Mouse (Mus musculus) left cerebral cortex, adult 8-10 months (tissue): ENCODE data around the gene Kdf1. TPM values are rescaled to one million over a fixed set of nuclear protein-coding genes. Genes with fewer than 3 reads are reported as not detected.

Experiments used
- DNase-seq, 2 experiments: peaks; one replicate each; pipeline ENCODE4 v3.0.0; 2022; ENCODE audit warnings: low spot score in 2 of 2
- total RNA-seq, 4 experiments: library from RNA; stranded (reverse); gene quantifications; 2 replicates each; pipeline ENCODE4 v1.2.4; 2022

The Kdf1 gene
- total RNA-seq: under 1 TPM in 2 of 4 experiments, not detected in 2; 0.35 to 0.62 TPM

DNA sequence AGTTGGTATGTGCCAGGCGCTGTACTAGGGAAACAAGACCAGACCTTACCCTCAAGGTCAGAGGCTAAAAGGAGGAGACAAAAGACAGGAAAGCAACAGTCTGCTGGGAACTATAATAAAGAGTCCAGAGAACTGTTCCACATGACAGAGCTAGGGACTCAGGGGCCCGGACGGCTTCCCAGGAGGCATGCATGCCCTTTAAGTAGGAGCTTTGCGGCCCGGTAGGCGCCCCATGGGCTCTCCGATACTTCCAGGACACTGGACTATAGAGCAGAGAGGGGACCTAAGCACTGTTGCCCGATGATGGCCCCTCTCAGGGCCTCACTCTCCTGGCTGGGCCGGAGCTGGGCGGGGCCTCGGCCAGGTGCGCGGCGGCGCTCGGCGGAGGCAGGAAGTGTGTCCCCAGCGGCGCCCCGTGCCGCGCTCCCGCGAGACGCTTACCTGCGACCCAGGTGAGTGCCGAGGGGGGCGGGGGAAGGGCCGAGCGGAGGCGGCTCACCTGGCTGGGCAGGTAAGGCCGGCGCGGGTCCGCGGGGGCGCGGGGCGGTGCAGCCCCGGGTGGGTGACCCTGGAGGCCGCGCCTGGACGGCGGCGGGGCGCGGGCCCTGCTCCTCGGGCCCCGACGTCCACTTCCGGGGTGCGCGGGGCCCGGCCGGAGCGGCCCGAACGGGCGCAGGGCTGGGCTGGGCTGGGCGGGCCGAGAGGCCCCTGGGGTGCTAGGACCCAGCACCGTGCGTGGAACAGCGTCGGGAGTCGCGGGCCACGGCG lies at the start of gene Kdf1:
Gene Kdf1, plus strand, starts transcription at position 363 of the 768 bp plus-strand sequence.
- DNase-seq: no peak

DNA sequence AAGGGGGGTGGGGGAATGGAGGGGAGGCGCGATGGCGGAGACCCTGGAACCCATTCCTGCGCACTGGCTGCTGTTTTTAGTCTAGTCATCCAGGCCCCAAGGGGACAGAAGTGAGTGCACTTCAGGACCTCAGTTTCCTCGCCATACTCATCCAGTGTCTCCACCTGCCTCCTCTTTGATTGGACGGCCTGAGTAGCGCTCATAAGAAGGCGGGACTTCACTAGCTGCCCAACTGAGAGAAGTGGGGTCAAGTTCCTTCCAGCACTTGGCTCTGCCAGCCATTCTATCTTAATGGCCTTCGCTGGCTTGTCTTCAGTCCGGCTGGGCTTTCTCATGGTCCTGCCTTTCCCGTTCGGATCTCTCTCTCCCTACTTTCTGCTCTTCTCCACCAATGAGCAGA lies 49.6 kb upstream of the Kdf1 start:
- DNase-seq: no peak

DNA sequence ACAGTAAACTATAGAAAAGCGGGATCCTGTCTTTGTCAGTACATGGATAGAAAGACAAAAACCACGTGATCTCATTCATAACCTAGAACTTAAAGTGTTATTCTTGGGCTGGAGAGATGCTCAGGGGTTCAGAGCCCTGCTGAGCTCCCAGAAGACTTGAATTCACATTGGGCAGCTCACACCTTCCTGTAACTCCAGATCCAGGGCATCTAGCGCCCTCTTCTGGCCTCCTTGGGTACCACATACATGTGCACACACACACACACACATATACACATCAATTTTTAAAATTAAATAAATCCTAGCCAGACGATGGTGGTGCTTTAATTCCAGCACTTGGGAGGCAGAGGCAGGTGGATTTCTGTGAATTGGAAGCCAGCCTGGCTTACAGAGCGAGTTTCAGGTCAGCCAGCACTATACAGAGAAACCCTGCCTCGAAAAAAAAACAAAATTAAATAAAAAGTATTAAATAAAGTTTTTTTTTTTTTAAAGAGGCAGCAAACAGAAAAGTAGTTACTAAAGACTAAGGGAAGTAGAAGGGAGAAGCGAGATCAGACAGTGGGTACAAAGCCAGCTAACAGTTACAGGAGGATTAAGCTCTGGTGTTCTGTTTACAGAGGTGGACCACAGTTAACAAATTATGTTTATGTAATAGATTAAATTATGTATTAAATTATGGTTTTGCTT lies 47.5 kb upstream of the Kdf1 start:
- no peak for DNase-seq

DNA sequence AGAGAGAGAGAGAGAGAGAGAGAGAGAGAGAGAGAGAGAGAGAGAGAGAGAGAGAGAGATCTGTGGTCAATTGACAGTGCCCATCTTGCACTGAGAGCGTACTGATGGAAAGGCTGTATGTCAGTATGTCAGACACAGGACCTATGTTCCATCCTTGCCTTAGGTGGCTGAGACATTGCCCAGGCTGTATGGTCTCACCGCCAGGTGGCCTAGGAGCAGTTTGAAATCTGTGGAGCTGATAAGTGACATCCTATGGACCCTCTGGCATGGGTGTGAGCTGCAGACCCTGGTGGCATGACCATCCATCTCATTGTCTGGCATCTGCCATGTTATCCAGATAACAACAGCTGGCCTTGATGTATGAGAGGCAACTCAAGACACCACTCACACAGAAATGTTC lies 44.9 kb upstream of the Kdf1 start:
- DNase-seq: no peak

DNA sequence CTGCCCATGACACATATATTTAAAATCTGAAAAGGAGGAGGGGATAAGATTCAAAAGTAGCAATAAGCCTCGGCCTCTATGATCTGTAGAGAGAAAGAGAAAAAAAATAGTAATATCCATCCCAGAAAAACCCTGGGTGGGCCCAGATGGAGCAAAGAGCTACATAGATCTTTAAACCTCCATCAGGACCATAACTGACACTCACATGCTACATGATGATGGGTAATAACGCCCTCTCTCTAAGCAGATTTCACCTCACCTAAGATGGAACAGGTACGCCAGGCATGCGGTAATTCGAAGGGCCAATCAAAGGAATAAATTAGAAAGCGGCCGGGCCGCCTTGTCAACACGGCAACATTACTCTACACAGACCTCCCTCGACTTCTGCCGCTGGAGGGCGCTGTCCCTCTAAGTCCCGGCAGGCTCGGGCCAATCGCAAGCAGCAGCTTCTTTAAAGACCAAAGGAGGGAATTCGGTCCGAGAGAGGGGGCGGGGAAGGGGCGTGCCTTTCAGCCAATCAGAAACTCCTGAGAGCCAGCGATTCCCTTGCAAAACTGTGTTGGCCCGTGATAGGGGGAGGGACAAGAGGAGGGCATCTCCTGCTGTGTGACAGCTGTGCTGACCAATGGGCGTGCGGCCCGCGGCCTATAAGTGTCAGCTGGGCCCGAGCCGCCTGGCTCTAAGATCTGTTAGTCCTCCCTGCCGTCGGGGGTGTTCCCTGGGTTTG lies 39.1 kb upstream of the Kdf1 start, which contains the start of gene Tent5b:
Gene Tent5b, plus strand, starts transcription at position 675 of the 727 bp plus-strand sequence.
- DNase-seq: peak; percentile 95 to 97

DNA sequence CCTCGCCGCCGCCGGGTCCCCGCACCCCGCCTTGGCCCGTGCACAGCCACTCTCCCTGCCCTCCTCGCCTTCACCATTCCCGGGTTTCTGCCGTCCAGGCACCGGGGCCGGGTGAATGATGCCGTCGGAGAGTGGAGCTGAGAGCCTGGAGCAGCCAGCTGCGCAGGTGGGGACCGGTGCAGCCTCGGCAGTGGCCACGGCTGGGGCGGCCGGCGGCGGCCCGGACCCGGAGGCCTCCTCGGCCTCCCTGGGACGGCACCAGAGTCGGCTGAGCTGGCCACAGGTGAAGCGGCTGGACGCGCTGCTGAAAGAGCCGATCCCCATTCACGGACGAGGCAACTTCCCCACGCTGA lies 38.6 kb upstream of the Kdf1 start:
- no peak for DNase-seq

DNA sequence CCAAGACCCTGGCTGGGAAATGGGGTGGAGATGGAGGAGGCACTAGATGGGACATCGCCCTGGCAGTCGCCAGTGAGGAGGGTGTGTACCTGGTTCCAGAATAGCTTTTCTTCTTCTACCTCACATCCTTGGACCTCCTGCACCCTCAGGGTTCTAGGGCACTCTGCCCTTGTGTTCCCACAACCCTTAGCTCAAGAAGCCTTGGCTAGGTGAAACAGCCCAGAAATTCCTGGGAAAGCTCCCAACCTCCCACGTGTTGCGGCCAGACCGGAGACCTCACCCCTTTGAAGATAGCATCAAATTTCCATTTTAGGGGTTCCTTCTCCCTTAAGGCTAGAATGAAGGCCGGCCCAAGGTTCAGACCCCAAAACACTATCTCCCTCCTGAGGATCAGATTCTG lies 38.0 kb upstream of the Kdf1 start:
- no peak for DNase-seq

DNA sequence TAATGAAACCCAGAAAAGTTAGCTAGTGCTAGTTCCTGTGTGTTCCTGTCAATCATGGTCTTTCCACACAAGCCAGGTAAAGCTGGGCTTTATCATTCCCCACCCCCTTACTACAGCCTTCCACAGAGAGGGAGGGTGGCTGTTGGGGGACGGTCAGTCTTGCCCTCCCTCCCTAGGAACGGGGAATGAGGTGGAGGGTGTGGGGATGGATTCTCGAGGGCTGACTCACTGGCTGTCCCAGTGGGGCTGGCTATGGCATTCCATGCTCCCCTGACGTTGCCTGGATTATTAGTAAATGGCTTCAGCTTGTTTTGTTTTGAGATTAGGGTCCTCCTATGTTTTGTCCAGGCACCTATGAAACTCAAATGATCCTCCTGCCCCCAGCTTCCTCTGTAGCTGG lies 37.3 kb upstream of the Kdf1 start:
- DNase-seq: no peak

DNA sequence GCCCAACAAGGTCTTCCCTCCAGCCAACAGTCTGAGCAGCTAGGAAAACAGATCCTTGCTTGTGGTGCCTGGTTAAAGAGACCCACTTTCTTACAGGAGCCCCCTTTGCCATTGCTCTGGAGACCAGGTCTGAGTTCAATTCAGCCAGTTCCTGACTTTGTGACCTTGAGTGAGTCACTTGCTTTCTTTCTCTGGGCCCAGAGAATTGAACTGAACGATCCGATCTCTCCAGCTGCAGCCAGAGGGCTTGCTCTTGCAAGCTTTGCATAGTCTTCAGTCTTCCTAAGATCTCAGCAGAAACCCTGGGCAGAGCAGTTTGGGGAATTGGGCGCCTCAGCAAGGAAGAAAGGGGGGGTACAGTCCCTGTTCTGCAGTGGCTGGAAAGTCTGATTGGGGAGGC lies 36.3 kb upstream of the Kdf1 start:
- no peak for DNase-seq

DNA sequence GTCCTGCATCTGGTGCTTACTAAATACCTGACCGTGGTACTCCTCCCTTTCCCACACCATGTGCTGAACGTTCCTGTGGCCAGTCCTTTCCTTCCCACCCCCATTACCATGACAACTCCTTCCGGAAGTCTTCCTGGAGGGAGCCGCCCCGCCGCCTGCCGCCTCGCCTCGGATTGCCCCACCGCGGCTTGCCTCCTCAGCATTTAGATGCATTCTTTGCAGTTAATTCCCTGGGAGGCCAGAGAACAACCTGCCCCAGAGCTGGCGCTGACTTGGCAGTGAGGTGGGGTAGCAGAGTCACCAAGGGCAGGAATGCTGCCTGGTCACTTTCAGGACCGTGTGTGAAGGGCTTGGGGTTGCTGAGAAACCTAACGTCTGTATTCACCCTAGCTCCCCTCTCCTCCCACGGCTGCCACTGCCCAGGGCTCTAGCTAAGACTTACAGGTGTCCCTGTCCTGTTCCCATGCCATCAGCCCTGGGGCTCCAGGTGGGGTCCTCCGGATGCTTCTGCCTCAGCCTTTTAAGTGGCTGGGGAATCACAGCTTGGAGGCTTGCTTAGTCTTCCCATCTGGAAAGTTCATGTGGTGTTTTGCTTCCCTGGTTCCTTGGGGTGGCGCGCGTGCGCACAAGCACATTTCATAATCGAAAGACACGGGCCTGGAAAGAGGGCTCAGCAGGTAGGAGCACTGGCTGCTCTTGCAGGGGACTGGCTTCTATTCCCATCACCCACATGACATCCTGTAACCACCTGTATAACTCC lies 34.3 kb upstream of the Kdf1 start:
- DNase-seq: no peak

DNA sequence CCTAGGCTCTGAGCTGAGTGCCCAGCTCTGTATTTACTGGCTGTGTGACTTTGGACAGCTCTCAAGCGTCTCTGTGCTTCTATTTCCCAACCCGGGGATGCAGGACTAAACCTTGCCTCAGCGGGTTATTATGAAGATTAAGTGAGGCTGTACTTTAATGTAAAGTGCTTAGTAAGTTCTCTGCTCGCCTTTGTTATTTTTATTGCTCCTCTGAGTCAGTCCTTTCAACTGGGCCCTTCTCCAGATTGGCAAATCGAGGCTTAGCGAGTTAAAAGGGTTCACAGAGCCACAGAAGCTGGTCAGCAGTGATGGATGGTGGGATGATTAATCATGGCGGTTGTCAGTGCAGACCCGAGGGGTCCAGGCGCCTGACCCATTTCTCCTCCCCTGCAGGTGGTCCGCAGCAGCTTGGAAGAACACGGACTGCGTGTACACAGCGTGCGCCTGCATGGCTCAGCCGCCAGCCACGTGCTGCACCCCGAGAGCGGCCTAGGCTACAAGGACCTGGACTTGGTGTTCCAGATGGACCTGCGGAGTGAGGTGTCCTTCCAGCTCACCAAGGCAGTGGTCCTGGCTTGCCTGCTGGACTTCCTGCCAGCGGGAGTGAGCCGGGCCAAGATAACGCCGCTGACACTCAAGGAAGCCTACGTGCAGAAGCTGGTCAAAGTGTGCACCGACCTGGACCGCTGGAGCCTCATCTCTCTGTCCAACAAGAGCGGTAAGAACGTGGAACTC lies 32.9 kb upstream of the Kdf1 start:
- no peak for DNase-seq

DNA sequence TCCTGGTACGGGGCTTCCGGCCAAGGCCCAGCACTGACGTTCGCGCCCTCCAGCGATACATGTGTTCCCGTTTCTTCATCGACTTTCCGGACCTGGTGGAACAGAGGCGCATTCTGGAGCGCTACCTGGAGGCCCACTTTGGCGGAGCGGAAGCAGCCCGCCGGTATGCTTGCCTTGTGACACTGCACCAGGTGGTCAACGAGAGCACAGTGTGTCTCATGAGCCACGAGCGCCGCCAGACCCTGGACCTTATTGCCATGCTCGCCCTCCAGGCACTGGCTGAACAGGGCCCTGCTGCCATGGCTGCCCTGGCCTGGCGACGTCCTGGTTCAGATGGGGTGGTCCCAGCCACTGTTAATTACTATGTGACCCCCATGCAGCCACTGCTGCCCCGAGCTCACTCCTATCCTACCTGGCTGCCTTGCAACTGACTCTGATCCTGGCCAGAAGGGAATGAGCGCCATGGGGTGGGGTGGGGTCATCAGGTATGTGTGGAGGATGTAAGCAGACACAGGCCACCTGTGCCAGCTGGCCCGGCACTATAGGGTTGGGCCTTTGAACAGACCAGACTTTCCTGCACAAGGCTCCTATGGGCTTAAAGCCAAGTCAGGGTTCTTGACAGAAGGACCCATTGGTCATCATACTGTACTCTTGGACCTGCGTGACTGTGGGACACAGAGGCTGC lies 31.9 kb upstream of the Kdf1 start:
- DNase-seq: no peak

DNA sequence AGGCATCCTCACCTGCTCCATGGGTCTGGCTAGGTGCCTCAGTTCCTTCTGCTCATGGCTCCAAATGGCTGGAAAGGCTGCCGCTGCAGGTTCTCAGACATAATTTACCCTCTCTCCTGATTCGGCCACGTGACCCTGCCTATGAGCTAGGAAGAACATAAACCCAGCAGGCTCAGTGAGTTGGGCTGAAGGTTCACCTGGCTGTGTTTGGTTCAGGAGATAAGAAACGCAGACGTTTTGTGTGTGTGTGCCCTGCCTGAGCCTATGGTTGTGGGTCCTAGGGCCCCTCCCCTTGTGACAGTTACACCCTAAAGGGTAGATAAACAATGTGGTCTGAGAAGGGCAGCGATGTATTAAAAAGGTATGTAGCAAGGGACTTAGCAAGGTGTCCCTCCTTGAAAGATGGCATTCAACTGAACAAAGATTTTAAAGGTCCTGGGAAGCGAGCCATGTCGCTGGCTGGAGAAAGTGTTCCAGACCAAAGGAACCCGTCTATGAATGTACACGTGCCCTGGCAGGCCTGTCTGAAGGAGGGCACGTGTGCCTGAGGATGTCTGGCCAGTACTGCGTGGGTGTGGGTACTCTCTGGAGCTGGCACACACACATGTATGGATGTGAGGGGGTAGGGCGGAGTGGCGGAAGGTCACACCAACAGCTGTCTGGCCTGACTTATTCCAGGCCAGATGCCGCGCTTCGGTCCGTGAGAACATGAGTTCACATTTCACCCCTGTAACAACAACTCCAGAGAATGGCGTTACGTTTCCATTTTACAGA lies 30.0 kb upstream of the Kdf1 start:
- no peak for DNase-seq

DNA sequence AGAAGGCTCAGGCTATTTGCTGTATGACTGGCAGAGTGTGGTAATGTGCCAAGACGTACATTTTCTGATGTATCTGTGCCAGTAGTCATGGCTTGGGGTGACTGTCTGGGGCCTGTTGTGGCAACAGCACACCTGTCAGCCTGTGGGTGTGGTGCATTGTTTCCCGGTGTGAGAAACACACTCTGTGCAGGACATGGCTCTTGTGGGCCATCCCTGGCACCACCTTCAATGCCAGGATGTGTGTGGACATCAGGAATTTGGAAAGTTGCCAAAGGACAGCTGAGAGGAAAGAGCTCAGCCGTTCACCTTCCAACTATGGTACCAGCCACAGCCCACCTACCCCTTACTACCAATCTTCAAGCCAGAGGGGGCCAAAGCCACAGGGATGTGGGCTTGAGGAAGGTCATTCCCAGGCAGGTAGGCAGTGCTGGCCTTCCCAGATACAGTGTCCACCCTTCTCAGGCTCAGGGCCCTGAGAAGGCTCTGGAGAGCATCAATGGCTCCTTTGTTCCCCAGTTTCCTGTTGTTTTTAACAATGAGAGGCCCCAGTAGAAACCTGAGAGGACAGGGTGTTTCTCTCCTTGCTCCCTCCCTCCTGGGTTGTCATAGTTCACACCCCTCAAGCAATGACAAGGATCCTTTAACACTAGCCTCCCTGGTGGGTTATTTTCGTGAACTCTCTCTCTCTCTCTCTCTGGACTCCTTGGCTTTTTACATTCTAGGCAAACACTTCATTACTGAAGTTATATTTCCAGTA lies 29.1 kb upstream of the Kdf1 start:
- no peak for DNase-seq

DNA sequence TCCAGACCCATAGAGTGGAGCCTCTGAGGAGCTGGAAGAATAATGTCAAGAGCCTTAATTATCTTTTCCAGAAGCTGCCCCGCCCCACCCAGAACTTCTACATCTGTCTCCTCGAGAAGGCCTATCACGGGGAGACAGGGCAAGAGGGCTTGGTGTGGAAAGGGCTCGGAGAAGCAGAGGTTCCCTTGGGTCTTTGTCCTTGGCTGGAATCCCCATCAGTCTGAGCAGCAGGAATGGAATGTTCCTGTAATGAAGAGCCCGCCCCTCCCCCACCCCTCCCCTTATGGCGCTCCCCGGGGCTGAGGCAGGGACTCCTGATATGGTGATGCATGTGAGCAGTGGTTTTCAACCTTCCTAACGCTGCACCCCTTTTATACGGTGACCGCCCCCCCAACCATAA lies 27.0 kb upstream of the Kdf1 start:
- DNase-seq: no peak

DNA sequence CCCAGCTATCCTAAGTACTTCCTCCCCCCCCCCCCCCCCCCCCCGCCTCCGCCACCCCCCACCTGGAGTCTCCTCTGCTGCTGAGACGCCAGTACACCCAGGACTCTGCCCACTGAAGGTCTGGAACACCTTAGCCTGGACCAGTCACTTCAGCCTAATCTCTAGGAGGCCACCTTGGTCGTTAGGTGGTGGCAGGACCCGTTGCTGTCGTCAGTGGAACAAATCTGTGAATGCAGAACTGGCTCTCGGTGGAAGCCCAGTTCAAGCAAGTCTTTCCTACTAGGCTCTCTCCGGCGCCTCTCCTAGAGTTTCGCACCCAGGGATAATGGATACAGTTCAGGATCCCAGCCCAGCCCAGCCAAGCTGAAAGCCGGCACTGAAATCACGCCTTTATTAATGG lies 24.9 kb upstream of the Kdf1 start:
- DNase-seq: no peak

DNA sequence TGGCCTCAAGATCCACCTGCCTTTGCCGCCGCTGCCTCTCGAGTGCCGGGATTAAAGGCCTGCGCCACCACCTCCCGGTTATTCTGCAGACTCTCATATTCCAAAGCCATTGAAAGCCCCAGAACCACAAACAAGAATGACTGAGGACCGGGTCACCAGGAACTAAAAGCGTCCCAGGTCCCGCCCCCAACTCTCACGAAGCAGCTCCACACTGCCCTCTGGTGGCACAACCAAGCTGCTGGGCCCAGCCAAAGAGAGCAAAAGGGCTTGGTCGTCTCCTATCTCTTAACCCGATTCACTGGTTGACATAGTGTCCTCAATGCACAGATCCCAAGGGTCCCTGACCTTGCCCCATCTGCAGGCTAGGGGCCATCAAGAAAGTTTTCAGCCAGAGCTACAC lies 24.3 kb upstream of the Kdf1 start:
- peak in 1 of 2 experiments; percentile 64 for DNase-seq

DNA sequence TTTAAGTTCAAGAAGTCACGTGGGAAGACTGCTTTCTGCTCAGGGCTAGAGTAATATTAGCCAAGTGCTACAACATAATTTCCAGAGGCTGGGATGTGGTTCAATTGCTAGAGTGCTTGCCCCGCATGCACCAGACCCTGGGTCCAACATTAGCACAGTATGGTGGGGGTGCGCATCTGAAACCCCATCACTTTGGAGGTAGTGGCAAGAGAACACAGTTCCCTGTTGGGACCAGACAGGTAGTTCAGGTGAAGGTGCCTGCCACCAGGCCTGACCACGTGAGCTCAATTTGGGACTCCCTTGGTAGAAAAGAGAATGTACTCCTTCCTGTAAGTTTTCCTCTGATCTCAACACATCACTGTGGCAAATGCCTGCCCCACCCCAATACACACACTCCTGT lies 23.9 kb upstream of the Kdf1 start:
- DNase-seq: no peak

DNA sequence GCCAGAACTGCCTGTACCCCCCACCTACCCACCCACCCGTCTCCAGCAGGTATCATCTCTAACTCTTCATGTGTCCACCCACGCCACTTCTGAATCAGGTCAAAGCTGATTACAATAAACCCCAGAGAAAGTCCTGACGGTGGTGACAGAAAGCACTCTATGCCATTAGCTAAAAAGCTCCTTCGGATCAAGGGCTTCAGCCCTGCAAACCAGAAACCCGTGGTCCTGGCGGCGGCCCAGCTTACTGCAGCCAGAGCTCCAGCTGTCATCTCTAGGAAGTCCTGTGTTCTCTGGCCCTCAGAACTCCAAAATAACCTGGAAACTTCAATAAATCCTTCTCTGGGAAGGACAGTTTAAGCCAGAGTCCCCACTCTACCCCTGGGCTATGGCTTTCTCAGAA lies 23.1 kb upstream of the Kdf1 start:
- no peak for DNase-seq
